Mouse (Mus musculus) liver, postnatal 0 days (tissue): ENCODE measurements around the gene Cds1.

Source experiments
- CTCF ChIP-seq: sonication (generic); IDR thresholded peaks from 2 replicates; pipeline ENCODE4 v1.5.1; 2016; ENCODE audit warnings: antibody characterized with exemption, low read depth
- EP300 ChIP-seq: IDR thresholded peaks from 2 replicates; pipeline ENCODE4 v1.6.1; 2016; ENCODE audit warnings: antibody characterized with exemption, low read depth, mild to moderate bottlenecking

DNA sequence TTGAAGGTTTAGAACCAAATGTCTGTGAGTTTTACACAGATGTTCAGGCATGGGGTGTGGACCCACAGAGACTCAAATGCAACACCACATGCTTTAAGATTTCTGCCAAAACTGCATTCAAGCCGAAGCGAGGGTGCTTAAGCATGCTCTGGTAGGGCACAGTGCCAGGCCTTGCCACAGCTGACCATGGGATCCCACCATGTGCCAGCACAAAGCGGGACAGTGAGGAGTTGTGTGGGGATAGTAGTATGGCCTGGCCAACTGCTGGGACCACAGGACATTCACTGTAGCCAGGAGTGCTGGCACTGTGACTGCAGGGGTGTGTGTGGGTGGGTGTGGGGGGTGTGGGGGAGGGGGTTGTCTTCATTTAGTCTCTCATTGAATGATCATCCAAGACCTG lies 64.0 kb downstream of the Cds1 start:
- TF ChIP-seq CTCF (no peak), EP300 (no peak)
